16 mouse cellular contexts compared by ENCODE assay signal in the genomic region with DNA sequence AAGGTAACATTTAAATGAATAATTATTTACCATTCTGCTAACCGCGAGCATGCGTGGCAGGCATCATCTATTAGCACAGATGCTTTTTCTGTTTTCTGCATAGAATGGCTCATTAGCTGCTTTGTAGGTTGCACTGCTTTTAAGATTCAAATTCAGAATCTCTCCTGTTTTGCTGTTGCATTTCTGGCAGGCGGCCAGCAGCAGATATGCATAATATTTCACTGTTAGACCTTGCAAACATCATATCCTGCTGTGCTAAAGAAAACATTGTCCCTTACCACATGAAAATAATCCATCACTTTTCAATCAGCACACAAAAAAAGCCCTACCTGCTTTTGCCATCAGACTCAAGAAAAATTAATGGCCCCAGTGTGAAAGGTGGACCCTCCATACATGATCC.
DNase-seq lines count a peak whose midpoint lies in the region; TF ChIP-seq lines count a peak whose summit lies in the region.
"Had no signal": no experiment of that assay in that cellular context is flagged by ENCODE, and none has a peak within 500 bp of the region (broad histone marks: within the 10 kb centered on the region; RNA-seq: fewer than 3 reads in every experiment).

No protein-coding gene starts in this region.

- intact Hi-C loops in left cerebral cortex, postnatal 4 days (cut with DNase I), result loop anchor here (10.0 kb wide), 1 partner anchor 718 kb away; no protein-coding TSS in a partner anchor
- intact Hi-C loops in left cerebral cortex, adult 2 months (cut with DNase I), result loop anchor here (10.0 kb wide), 2 partner anchors 708 to 868 kb away; no protein-coding TSS in a partner anchor

- no peak overlapping the region for H3K4me3 ChIP-seq in left cerebral cortex, adult 2 months
- H3K4me3 ChIP-seq: heart, embryonic 10.5 days; limb, embryonic 15.5 days had no signal

- no peak overlapping the region for H3K27ac ChIP-seq in left cerebral cortex, adult 2 months
- H3K27ac ChIP-seq: heart, embryonic 10.5 days; limb, embryonic 15.5 days had no signal

- DNase-seq in adrenal gland, adult (ENCODE audit: inconsistent age in 2 of 2, low spot score in 1 of 2), result peak; percentile 26 to 73
- DNase-seq in adrenal gland, adult 18-20 months (ENCODE audit: low spot score in 2 of 2), result no peak
- DNase-seq in left cerebral cortex, postnatal 4 days, result peak; percentile 7
- DNase-seq in left cerebral cortex, adult 2 months (ENCODE audit: extremely low spot score in 1 of 2, low spot score in 2 of 2), result no peak
- DNase-seq in testis, postnatal 10 days (ENCODE audit: low spot score), result peak; percentile 39
- no peak for DNase-seq in testis, postnatal 14 days (ENCODE audit: low spot score)
- DNase-seq in mesoderm, embryonic 11.5 days (ENCODE audit: low read depth, low spot score), result peak; percentile 55
- no peak for DNase-seq in Muller cell, postnatal 12 days (ENCODE audit: inconsistent ontology term)
- DNase-seq: cerebellum, adult 18-20 months; gastrocnemius, postnatal 14 days; heart, postnatal 36 days; kidney, adult 11 months; spleen, adult 18-20 months; thymus, postnatal 4 days had no signal

- TF ChIP-seq CTCF in left cerebral cortex, adult 2 months (IDR thresholded peaks at IDR 0.05), result no peak

Comparison
In these comparisons a context has a peak if more than half of its experiments do, and no peak if none do; other contexts are left out.
1. DNase-seq: peak in adrenal gland, adult (2 of 2), left cerebral cortex, postnatal 4 days (single experiment), testis, postnatal 10 days (single experiment) and mesoderm, embryonic 11.5 days (single experiment); none in adrenal gland, adult 18-20 months (0 of 2), left cerebral cortex, adult 2 months (0 of 2), testis, postnatal 14 days (single experiment) and Muller cell, postnatal 12 days (single experiment).